Mouse (Mus musculus): ENCODE measurements around the gene U90926. TPM values are rescaled to one million over a fixed set of nuclear protein-coding genes. Genes with fewer than 3 reads are reported as not detected.

The U90926 gene
- polyA plus RNA-seq, 1 experiment from 2014 or later = not detected

- 91% methylated on average over 6 of the region's 6 CpGs for WGBS
- TF ChIP-seq EP300 (IDR thresholded peaks at IDR 0.05) (no peak), CTCF (IDR thresholded peaks at IDR 0.05) (no peak)
- Histone ChIP-seq H3K4me3 (ENCODE audit: low read depth, low read length) (no peak overlapping the region), H3K4me2 (replicated peaks; ENCODE audit: low read depth, low read length) (no peak overlapping the region), H3K4me1 (ENCODE audit: insufficient read depth, low read depth, low read length) (no peaks in the 10 kb centered on the region), H3K36me3 (ENCODE audit: insufficient read depth, low read length) (no peaks in the 10 kb centered on the region), H3K9ac (replicated peaks; ENCODE audit: low read depth) (no peak overlapping the region), H3K27me3 (replicated peaks; ENCODE audit: insufficient read depth, low read length) (no peaks in the 10 kb centered on the region), H3K27ac (ENCODE audit: low read length) (no peak overlapping the region), H3K9me3 (ENCODE audit: low read length) (no peaks in the 10 kb centered on the region)
- DNase-seq (ENCODE audit: low spot score) (no peak), ATAC-seq (no peak)
These were observed 36.8 kb upstream of the U90926 start for GRCm38 (mm10) chr5:92252031-92252430.

GRCm38 (mm10) chr5:92248614-92249013 is 33.4 kb upstream of the U90926 start:
- WGBS = 69% methylated on average over 11 of the region's 11 CpGs

GRCm38 (mm10) chr5:92245483-92245882 is 30.3 kb upstream of the U90926 start:
- TF ChIP-seq CTCF (IDR thresholded peaks at IDR 0.05) (no peak), EP300 (IDR thresholded peaks at IDR 0.05) (no peak)
- DNase-seq (ENCODE audit: low spot score) = no peak
- 83% methylated on average over 9 of the region's 9 CpGs for WGBS
- H3K36me3 ChIP-seq (ENCODE audit: insufficient read depth, low read length) = no peaks in the 10 kb centered on the region
- no peak overlapping the region for H3K27ac ChIP-seq (ENCODE audit: low read length)
- H3K27me3 ChIP-seq (replicated peaks; ENCODE audit: insufficient read depth, low read length) = no peaks in the 10 kb centered on the region
- H3K4me3 ChIP-seq (ENCODE audit: low read depth, low read length) = no peak overlapping the region
- no peak overlapping the region for H3K9ac ChIP-seq (replicated peaks; ENCODE audit: low read depth)
- no peak for ATAC-seq
- H3K4me1 ChIP-seq (ENCODE audit: insufficient read depth, low read depth, low read length) = no peaks in the 10 kb centered on the region
- no peaks in the 10 kb centered on the region for H3K9me3 ChIP-seq (ENCODE audit: low read length)
- H3K4me2 ChIP-seq (replicated peaks; ENCODE audit: low read depth, low read length) = no peak overlapping the region

More at GRCm38 (mm10) chr5:92248614-92249013, 33.4 kb upstream of the U90926 start:
- no peak for TF ChIP-seq EP300 (IDR thresholded peaks at IDR 0.05)
- TF ChIP-seq CTCF (IDR thresholded peaks at IDR 0.05) = no peak
- Histone ChIP-seq H3K36me3 (ENCODE audit: insufficient read depth, low read length) (no peaks in the 10 kb centered on the region), H3K4me2 (replicated peaks; ENCODE audit: low read depth, low read length) (no peak overlapping the region), H3K4me1 (ENCODE audit: insufficient read depth, low read depth, low read length) (no peaks in the 10 kb centered on the region), H3K27ac (ENCODE audit: low read length) (no peak overlapping the region), H3K27me3 (replicated peaks; ENCODE audit: insufficient read depth, low read length) (no peaks in the 10 kb centered on the region), H3K9me3 (ENCODE audit: low read length) (no peaks in the 10 kb centered on the region), H3K4me3 (ENCODE audit: low read depth, low read length) (no peak overlapping the region), H3K9ac (replicated peaks; ENCODE audit: low read depth) (no peak overlapping the region)
- ATAC-seq (no peak), DNase-seq (ENCODE audit: low spot score) (no peak)

GRCm38 (mm10) chr5:92244900-92245299 is 29.7 kb upstream of the U90926 start:
- H3K4me2 ChIP-seq (replicated peaks; ENCODE audit: low read depth, low read length) = no peak overlapping the region
- H3K4me3 ChIP-seq (ENCODE audit: low read depth, low read length) = no peak overlapping the region
- no peak for TF ChIP-seq CTCF (IDR thresholded peaks at IDR 0.05)
- no peak for TF ChIP-seq EP300 (IDR thresholded peaks at IDR 0.05)
- no peak overlapping the region for H3K9ac ChIP-seq (replicated peaks; ENCODE audit: low read depth)
- H3K27ac ChIP-seq (ENCODE audit: low read length) = no peak overlapping the region
- DNase-seq (ENCODE audit: low spot score) (no peak), ATAC-seq (no peak)
- H3K4me1 ChIP-seq (ENCODE audit: insufficient read depth, low read depth, low read length) = no peaks in the 10 kb centered on the region
- no peaks in the 10 kb centered on the region for H3K9me3 ChIP-seq (ENCODE audit: low read length)
- H3K36me3 ChIP-seq (ENCODE audit: insufficient read depth, low read length) = no peaks in the 10 kb centered on the region
- no peaks in the 10 kb centered on the region for H3K27me3 ChIP-seq (replicated peaks; ENCODE audit: insufficient read depth, low read length)
- WGBS = 90% methylated on average over 2 of the region's 2 CpGs

- Histone ChIP-seq H3K4me1 (ENCODE audit: insufficient read depth, low read depth, low read length) (no peaks in the 10 kb centered on the region), H3K4me2 (replicated peaks; ENCODE audit: low read depth, low read length) (no peak overlapping the region), H3K4me3 (ENCODE audit: low read depth, low read length) (no peak overlapping the region), H3K27ac (ENCODE audit: low read length) (no peak overlapping the region), H3K36me3 (ENCODE audit: insufficient read depth, low read length) (no peaks in the 10 kb centered on the region), H3K27me3 (replicated peaks; ENCODE audit: insufficient read depth, low read length) (no peaks in the 10 kb centered on the region), H3K9me3 (ENCODE audit: low read length) (no peaks in the 10 kb centered on the region), H3K9ac (replicated peaks; ENCODE audit: low read depth) (no peak overlapping the region)
- ATAC-seq = no peak
- WGBS = 93% methylated on average over 12 of the region's 12 CpGs
- TF ChIP-seq CTCF (IDR thresholded peaks at IDR 0.05) (no peak), EP300 (IDR thresholded peaks at IDR 0.05) (no peak)
- DNase-seq (ENCODE audit: low spot score) = no peak
These were observed 25.6 kb upstream of the U90926 start for GRCm38 (mm10) chr5:92240769-92241168.

- Histone ChIP-seq H3K4me2 (replicated peaks; ENCODE audit: low read depth, low read length) (peak overlapping the region; percentile 22; the same call in 1 of the 2 replicates), H3K27ac (ENCODE audit: low read length) (no peak overlapping the region), H3K36me3 (ENCODE audit: insufficient read depth, low read length) (no peaks in the 10 kb centered on the region), H3K27me3 (replicated peaks; ENCODE audit: insufficient read depth, low read length) (no peaks in the 10 kb centered on the region), H3K4me1 (ENCODE audit: insufficient read depth, low read depth, low read length) (no peaks in the 10 kb centered on the region), H3K9me3 (ENCODE audit: low read length) (no peaks in the 10 kb centered on the region), H3K9ac (replicated peaks; ENCODE audit: low read depth) (no peak overlapping the region), H3K4me3 (ENCODE audit: low read depth, low read length) (no peak overlapping the region)
- ATAC-seq = peak; percentile 33; the same call in 1 of the 2 replicates
- WGBS = 37% methylated on average over 29 of the region's 29 CpGs
- TF ChIP-seq EP300 (IDR thresholded peaks at IDR 0.05) = no peak
- TF ChIP-seq CTCF (IDR thresholded peaks at IDR 0.05) = peak; percentile 87
- peak; percentile 75 for DNase-seq (ENCODE audit: low spot score)
These were observed 24.4 kb upstream of the U90926 start for GRCm38 (mm10) chr5:92239333-92240232.

All from lung, postnatal 0 days (tissue).